Mouse (Mus musculus) ES-Bruce4 (cell line): ENCODE results near the gene Dnmt3a.

Source experiments
- CTCF ChIP-seq: IDR thresholded peaks from one replicate; pipeline ENCODE4 v1.8.1; 2011; ENCODE audit warnings: low read depth, low read length
- EP300 ChIP-seq: IDR thresholded peaks from 2 replicates; pipeline ENCODE4 v1.6.1; 2011; ENCODE audit warnings: low read depth, low read length; ENCODE audit not compliant: insufficient read depth
- POLR2A ChIP-seq: IDR thresholded peaks from one replicate; pipeline ENCODE4 v1.8.1; 2011; ENCODE audit warnings: low read length; ENCODE audit not compliant: insufficient read depth

- TF ChIP-seq CTCF, result no peak
- no peak for TF ChIP-seq POLR2A
- TF ChIP-seq EP300, result no peak
Observed at GRCm38 (mm10) chr12:3838009-3838408, 32.2 kb downstream of the Dnmt3a start.
